Mouse (Mus musculus) 3T3-L1 (cell line): ENCODE results near the gene Shc1.

Experiments used
- DNase-seq: peaks from one replicate; pipeline ENCODE4 v3.0.0-alpha.2; 2015; ENCODE audit warnings: low read depth, low spot score

Gene Shc1

GRCm38 (mm10) chr3:89390111-89390515 is 28.1 kb upstream of the Shc1 start:
- DNase-seq, result peak; percentile 72

GRCm38 (mm10) chr3:89390699-89391662 is 27.3 kb upstream of the Shc1 start:
- DNase-seq, result peak; percentile 64

GRCm38 (mm10) chr3:89391663-89392511 is 26.4 kb upstream of the Shc1 start:
- peak; percentile 83 for DNase-seq

GRCm38 (mm10) chr3:89392871-89393311 is 25.4 kb upstream of the Shc1 start:
- DNase-seq, result peak; percentile 53

GRCm38 (mm10) chr3:89393605-89394004 is 24.6 kb upstream of the Shc1 start:
- peak; percentile 99 for DNase-seq

- DNase-seq, result peak; percentile 87
Observed at GRCm38 (mm10) chr3:89394006-89394893, 24.0 kb upstream of the Shc1 start, which contains the start of gene Zbtb7b. Zbtb7b (minus strand) TSS chr3:89394776.

GRCm38 (mm10) chr3:89394894-89395256 is 23.4 kb upstream of the Shc1 start:
- peak; percentile 95 for DNase-seq

GRCm38 (mm10) chr3:89395419-89395805 is 22.8 kb upstream of the Shc1 start:
- DNase-seq, result no peak

GRCm38 (mm10) chr3:89395806-89396653 is 22.2 kb upstream of the Shc1 start:
- DNase-seq, result peak; percentile 89

- no peak for DNase-seq
Observed at GRCm38 (mm10) chr3:89396654-89397005, 21.6 kb upstream of the Shc1 start.

- no peak for DNase-seq
Observed at GRCm38 (mm10) chr3:89401329-89401728, 16.9 kb upstream of the Shc1 start.

- peak; percentile 44 for DNase-seq
Observed at GRCm38 (mm10) chr3:89402693-89403092, 15.6 kb upstream of the Shc1 start, which contains the start of gene Lenep. Lenep (minus strand) TSS chr3:89402793.

- DNase-seq, result no peak
Observed at GRCm38 (mm10) chr3:89406887-89407286, 11.4 kb upstream of the Shc1 start.

- no peak for DNase-seq
Observed at GRCm38 (mm10) chr3:89408448-89408847, 9.8 kb upstream of the Shc1 start.

GRCm38 (mm10) chr3:89409701-89410100 is 8.5 kb upstream of the Shc1 start:
- DNase-seq, result no peak

GRCm38 (mm10) chr3:89410864-89411263 is 7.4 kb upstream of the Shc1 start:
- DNase-seq, result no peak

- DNase-seq, result peak; percentile 100
Observed at GRCm38 (mm10) chr3:89411490-89412393, 6.5 kb upstream of the Shc1 start, which contains the start of gene Flad1. Flad1 (minus strand) TSS chr3:89411870.

- DNase-seq, result no peak
Observed at GRCm38 (mm10) chr3:89416158-89416557, 2.1 kb upstream of the Shc1 start.

GRCm38 (mm10) chr3:89417131-89417530 is 1.1 kb upstream of the Shc1 start:
- no peak for DNase-seq
